Mouse (Mus musculus) G1E (cell line): Measurements from ENCODE around the gene Cox6a2. TPM values are rescaled to one million over a fixed set of nuclear protein-coding genes. Genes with fewer than 3 reads are reported as not detected.
A peak's percentile ranks its signal among the peaks of the same experiment; 100 is the strongest.

Experiments
- ATAC-seq: 2 replicates; pipeline ENCODE4 v1.8.0; 2016; ENCODE audit warnings: mild to moderate bottlenecking; ENCODE audit not compliant: insufficient number of reproducible peaks, poor library complexity, low FRiP score, severe bottlenecking; ENCODE audit errors: extremely low read depth
- DNase-seq: peaks from one replicate; pipeline ENCODE4 v3.0.0; 2012; ENCODE audit warnings: low spot score
- H3K27me3 ChIP-seq: 2 replicates; pipeline ENCODE4 v1.6.1; 2012; ENCODE audit warnings: mild to moderate bottlenecking, low read length, inconsistent platforms; ENCODE audit not compliant: insufficient read depth
- H3K36me3 ChIP-seq: replicated peaks from 2 replicates; pipeline ENCODE3; 2012; ENCODE audit warnings: mild to moderate bottlenecking, inconsistent platforms
- H3K4me1 ChIP-seq: 2 replicates; pipeline ENCODE4 v1.6.1; 2012; ENCODE audit warnings: low read depth, low read length, inconsistent platforms, mixed read lengths; ENCODE audit not compliant: insufficient read depth
- H3K4me3 ChIP-seq: 2 replicates; pipeline ENCODE4 v1.5.1; 2012; ENCODE audit warnings: low read depth, mild to moderate bottlenecking, inconsistent platforms, low read length, moderate library complexity, mixed read lengths
- H3K9me3 ChIP-seq: replicated peaks from 2 replicates; pipeline ENCODE4 v1.6.1; 2012; ENCODE audit warnings: inconsistent platforms
- CTCF ChIP-seq: IDR thresholded peaks from 2 replicates; pipeline ENCODE4 v1.5.1; 2012; ENCODE audit warnings: low read depth, low read length, inconsistent platforms, mixed read lengths
- GATA1 ChIP-seq: IDR thresholded peaks from 2 replicates; pipeline ENCODE4 v1.6.1; 2012; ENCODE audit warnings: borderline replicate concordance, low read length, inconsistent platforms, mixed read lengths
- GATA2 ChIP-seq: IDR thresholded peaks from 2 replicates; pipeline ENCODE4 v1.6.1; 2012; ENCODE audit warnings: low read depth, low read length, inconsistent platforms, borderline replicate concordance
- POLR2AphosphoS5 ChIP-seq: IDR thresholded peaks from 2 replicates; pipeline ENCODE4 v1.6.1; 2012; ENCODE audit warnings: low read depth, low read length, inconsistent platforms; ENCODE audit not compliant: insufficient replicate concordance
- TAL1 ChIP-seq: conservative IDR thresholded peaks from 2 replicates; pipeline ENCODE4 v1.6.1; 2012; ENCODE audit warnings: low read depth, low read length, inconsistent platforms, mixed read lengths
- polyA plus RNA-seq: library from polyadenylated mRNA; stranded (reverse); fragments of >175 nt; gene quantifications from 2 replicates; pipeline ENCODE4 v1.2.3, GENCODE M21; 2012
- total RNA-seq, 2 experiments: library from RNA; stranded (forward) in 1 of 2; stranded (reverse) in 1 of 2; fragments of 200-1000 nt in 1 of 2; fragments of >200 nt in 1 of 2; fragmentation: Nextera tagmentation in 1 of 2; gene quantifications; 2 replicates each; pipeline ENCODE4 v1.2.3; 2014 to 2017

Gene Cox6a2
- total and polyA plus RNA-seq, 3 experiments: 0.21 to 0.27 TPM; not detected in 1

DNA sequence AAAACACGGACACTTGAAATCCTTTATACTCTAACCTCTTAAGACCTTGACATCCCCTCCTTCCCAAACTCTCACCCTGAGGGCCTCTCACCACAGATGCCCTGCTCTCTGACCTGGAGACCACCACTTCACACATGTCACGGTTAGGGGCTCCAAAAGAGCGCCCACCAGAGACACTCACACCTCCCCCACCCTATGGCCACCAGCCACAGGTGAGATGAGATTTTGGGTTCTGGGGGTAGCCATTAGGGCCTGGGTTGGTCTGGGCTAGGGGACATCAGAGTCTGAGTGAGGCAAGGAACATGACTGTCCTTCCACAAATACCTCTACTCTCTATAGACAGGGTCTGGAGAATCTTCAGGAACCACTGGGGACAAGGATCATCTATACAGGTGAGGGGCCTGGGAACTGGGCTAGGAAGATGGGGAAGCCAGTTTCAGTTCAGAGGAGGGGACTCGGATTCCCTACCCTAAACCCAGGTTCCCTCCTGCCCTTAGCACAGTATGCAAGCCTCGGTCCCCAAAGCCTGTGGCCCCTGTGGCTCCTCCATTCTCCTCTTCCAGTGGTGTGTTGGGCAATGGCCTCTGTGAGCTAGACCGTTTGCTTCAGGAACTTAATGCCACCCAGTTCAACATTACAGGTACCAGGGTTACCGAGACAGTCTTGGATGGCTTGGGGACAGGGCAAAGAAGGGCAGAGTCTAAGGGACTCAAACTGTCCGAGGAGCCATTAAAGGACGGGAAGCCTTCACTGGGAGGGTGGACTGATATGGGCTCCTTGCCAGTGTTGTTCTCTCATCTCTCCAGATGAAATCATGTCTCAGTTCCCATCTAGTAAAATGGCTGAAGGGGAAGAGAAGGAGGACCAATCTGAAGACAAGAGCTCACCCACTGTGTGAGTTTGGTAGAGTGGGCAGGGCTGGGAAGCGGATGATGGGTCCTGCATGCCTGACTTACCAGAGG, 42.2 kb upstream of the Cox6a2 start:
- ATAC-seq (no peak), DNase-seq (no peak)
- Histone ChIP-seq H3K4me1 (peaks cover 37% of the 10 kb centered on the region), H3K36me3 (peaks cover 21% of the 10 kb centered on the region), H3K27me3 (peaks cover 27% of the 10 kb centered on the region), H3K4me3 (no peak overlapping the region), H3K9me3 (no peaks in the 10 kb centered on the region)
- TF ChIP-seq TAL1: no peak
- TF ChIP-seq POLR2AphosphoS5: no peak
- TF ChIP-seq GATA1: no peak
- TF ChIP-seq GATA2: no peak
- TF ChIP-seq CTCF: no peak

DNA sequence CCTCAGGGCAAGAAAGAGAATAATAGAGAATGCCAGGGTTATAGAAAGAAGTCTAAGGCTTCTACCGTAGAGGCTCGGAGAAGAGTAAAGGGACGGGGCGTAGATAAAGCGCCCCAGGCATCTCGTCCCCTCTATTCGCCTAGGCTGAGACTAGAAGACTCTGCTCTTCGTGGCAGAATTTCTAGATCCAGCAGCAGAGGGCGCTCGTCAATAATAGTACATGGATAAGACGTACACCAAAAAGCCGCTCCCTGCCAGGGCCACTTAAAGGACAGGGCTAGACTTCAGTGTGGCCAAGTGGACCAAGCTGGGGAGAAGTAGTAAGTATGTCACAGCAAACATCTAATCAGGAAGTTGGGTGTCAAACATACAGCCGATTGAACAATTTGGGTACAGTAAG, 41.3 kb upstream of the Cox6a2 start:
- Histone ChIP-seq H3K9me3 (no peaks in the 10 kb centered on the region), H3K4me1 (peaks cover 33% of the 10 kb centered on the region), H3K27me3 (peaks cover 18% of the 10 kb centered on the region), H3K4me3 (no peak overlapping the region), H3K36me3 (peaks cover 30% of the 10 kb centered on the region)
- TF ChIP-seq CTCF (peak; percentile 50; the same call in 1 of the 2 replicates), TAL1 (no peak)
- DNase-seq (peak; percentile 61), ATAC-seq (peak; percentile 34; the same call in 1 of the 2 replicates)

DNA sequence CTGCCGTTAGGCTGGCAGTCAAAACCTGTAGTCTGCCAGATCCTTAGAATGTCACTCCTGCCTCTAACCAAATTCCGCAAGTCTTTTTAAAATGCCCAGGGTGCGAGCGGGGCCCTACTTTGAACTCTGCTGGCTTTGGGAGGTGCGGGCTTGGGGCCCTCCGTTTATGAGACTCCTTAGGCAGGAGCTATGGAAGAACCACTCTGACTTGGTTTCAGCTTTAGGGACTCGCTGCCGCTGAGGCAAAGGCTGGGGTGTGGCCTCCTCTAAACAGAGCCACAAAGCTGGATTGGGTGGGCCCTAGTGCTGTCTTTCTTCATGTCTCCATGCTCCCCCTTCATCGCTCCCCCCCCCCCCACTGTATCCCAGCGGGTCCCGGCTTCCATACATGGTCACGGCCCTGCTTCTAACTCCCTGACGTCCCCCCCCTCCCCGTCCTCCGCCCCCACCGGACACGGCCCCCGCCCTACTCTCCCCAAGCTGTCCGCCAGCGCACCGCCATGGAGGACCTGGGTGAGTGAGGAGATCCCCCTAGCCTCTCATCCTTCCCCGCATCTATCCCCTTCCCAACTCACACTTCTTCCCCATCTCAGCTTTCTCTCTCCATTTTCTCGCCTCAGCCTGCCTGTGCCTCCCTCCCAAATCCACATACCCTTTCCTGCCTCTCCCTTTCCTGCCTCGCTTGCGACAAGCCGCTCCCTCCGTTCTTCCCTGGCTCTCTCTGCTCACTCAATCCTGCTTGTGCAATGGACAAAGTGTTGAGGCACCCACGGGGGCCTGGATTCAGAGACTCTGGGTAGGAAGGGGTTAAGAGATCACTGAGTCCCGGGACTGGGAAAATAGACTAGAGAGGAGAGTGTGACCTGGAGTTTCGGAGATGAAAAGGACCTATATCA, 40.6 kb upstream of the Cox6a2 start, which contains the start of gene Tgfb1i1:
TSS of gene Tgfb1i1 (plus strand) at position 317 of the 896 bp plus-strand sequence.
- no peaks in the 10 kb centered on the region for H3K9me3 ChIP-seq
- peaks cover 34% of the 10 kb centered on the region for H3K4me1 ChIP-seq
- peaks cover 37% of the 10 kb centered on the region for H3K36me3 ChIP-seq
- H3K27me3 ChIP-seq: peaks cover 11% of the 10 kb centered on the region
- TF ChIP-seq GATA2 (no peak), GATA1 (no peak), POLR2AphosphoS5 (no peak), CTCF (no peak), TAL1 (no peak)
- no peak within 1 kb of the TSS; the same call in 1 of the 2 replicates for H3K4me3 ChIP-seq
- no peak for DNase-seq
- no peak for ATAC-seq

DNA sequence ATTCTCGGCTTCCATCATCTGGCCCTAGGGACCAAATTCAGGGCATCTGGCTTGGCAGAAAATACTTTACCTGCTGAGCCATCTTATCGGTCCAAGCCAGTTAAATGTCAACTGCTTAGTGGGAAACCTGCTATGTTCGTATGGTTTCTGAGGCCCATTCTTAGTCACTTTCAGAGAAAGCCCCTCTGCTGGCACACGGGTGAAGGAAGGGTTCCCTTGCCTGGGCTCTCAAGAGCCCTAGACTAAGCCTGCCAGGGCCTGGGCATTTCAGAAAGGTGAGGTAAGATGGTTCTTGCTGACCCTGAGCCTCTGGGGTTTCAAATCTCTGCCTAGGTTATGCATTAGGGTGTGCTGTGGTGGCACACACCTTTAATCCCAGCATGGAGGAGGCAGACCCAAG, 39.4 kb upstream of the Cox6a2 start:
- no peak for TF ChIP-seq CTCF
- TF ChIP-seq GATA1: no peak
- TF ChIP-seq GATA2: no peak
- no peak for TF ChIP-seq TAL1
- no peak for TF ChIP-seq POLR2AphosphoS5
- H3K4me3 ChIP-seq: no peak overlapping the region
- no peaks in the 10 kb centered on the region for H3K9me3 ChIP-seq
- DNase-seq: no peak
- H3K36me3 ChIP-seq: peaks cover 49% of the 10 kb centered on the region
- peaks cover 45% of the 10 kb centered on the region for H3K4me1 ChIP-seq
- peaks cover 11% of the 10 kb centered on the region for H3K27me3 ChIP-seq
- ATAC-seq: no peak

DNA sequence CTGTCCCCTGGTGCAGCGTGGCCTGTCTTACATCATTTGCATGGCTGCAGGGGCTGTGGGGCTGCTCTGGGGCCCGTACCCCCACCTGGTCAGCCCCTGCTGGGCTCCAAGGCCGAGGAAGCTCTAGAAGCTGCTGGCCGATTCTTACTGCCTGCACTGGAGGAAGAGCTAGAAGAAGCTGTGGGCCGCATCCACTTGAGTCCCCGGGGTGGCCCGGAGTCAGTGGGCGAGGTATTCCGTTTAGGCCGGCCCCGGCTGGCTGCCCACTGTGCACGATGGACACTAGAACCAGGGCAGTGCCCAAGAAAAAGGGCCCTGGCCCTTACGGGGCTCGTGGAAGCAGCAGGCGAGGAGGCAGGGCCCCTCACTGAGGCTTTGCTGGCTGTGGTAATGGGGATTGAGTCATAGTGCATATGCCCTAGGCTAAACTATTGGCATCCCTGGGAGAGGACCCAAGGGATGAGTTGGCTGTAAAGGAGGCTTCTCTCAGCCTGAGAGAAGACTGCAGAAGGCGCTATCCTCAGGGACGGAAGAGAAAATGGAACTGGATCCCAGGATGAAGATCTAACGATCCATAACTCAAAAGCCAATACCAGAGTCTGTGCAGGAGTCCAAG, 38.3 kb upstream of the Cox6a2 start:
- H3K9me3 ChIP-seq: no peaks in the 10 kb centered on the region
- H3K27me3 ChIP-seq: peaks cover 11% of the 10 kb centered on the region
- no peak for TF ChIP-seq POLR2AphosphoS5
- TF ChIP-seq CTCF: no peak
- TF ChIP-seq GATA2: no peak
- TF ChIP-seq GATA1: no peak
- no peak for TF ChIP-seq TAL1
- no peak overlapping the region for H3K4me3 ChIP-seq
- ATAC-seq (no peak), DNase-seq (no peak)
- peaks cover 60% of the 10 kb centered on the region for H3K36me3 ChIP-seq
- H3K4me1 ChIP-seq: peaks cover 47% of the 10 kb centered on the region

DNA sequence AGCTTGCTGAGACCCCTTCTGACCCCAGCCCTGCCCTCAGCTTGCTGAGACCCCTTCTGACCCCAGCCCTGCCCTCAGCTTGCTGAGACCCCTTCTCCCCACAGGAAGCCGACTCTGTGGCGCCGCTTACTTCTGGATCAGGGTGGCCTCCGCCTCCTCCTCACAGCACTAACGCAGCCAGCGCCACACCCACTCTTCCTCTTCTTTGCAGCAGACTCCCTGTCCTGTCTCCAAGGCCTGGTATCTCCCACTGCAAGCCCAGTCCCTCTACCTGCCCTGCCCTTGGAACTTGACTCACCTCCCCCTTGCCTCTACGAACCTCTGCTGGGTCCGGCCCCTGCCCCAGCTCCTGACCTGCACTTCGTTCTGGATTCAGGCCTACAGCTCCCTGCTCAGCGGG, 37.7 kb upstream of the Cox6a2 start:
- Histone ChIP-seq H3K4me3 (no peak overlapping the region), H3K36me3 (peaks cover 64% of the 10 kb centered on the region), H3K9me3 (no peaks in the 10 kb centered on the region), H3K27me3 (peaks cover 7% of the 10 kb centered on the region), H3K4me1 (peaks cover 49% of the 10 kb centered on the region)
- no peak for DNase-seq
- no peak for ATAC-seq
- TF ChIP-seq CTCF: no peak
- TF ChIP-seq POLR2AphosphoS5: no peak
- no peak for TF ChIP-seq GATA1
- TF ChIP-seq TAL1: no peak
- TF ChIP-seq GATA2: no peak
